Mouse (Mus musculus): ENCODE data around the gene S100a5. TPM values are rescaled to one million over a fixed set of nuclear protein-coding genes. Genes with fewer than 3 reads are reported as not detected.

S100a5 gene
- polyA plus RNA-seq, 1 experiment from 2014 or later = not detected

Other genes with a start within 250 kb of the S100a5 start
- 6.4 and 6.7 TPM in 2 replicates for gene Slc27a3, start 218.6 kb upstream of the S100a5 start, polyA plus RNA-seq (2014; fragmentation: Nextera tagmentation; extraction: Ambion mirVana)
- 34.0 and 35.2 TPM in 2 replicates for gene Ints3, start 174.9 kb upstream of the S100a5 start, polyA plus RNA-seq (2014; fragmentation: Nextera tagmentation; extraction: Ambion mirVana)
- 8.0 and 9.2 TPM in 2 replicates for gene Npr1, start 142.7 kb upstream of the S100a5 start, polyA plus RNA-seq (2014; fragmentation: Nextera tagmentation; extraction: Ambion mirVana)
- gene Ilf2, start 132.4 kb upstream of the S100a5 start, polyA plus RNA-seq (2014; fragmentation: Nextera tagmentation; extraction: Ambion mirVana) = 169 and 174 TPM in 2 replicates
- gene Snapin, start 117.5 kb upstream of the S100a5 start, polyA plus RNA-seq (2014; fragmentation: Nextera tagmentation; extraction: Ambion mirVana) = 44.9 and 46.4 TPM in 2 replicates
- gene Chtop, start 99.0 kb upstream of the S100a5 start, polyA plus RNA-seq (2014; fragmentation: Nextera tagmentation; extraction: Ambion mirVana) = 78.2 and 86.3 TPM in 2 replicates
- gene S100a1, start 94.1 kb upstream of the S100a5 start, polyA plus RNA-seq (2014; fragmentation: Nextera tagmentation; extraction: Ambion mirVana) = 16.5 and 21.9 TPM in 2 replicates
- 21.4 and 22.7 TPM in 2 replicates for gene S100a13, start 94.1 kb upstream of the S100a5 start, polyA plus RNA-seq (2014; fragmentation: Nextera tagmentation; extraction: Ambion mirVana)
- gene S100a14, start 81.7 kb upstream of the S100a5 start, polyA plus RNA-seq (2014; fragmentation: Nextera tagmentation; extraction: Ambion mirVana) = not detected in 2 replicates
- gene S100a16, start 71.3 kb upstream of the S100a5 start, polyA plus RNA-seq (2014; fragmentation: Nextera tagmentation; extraction: Ambion mirVana) = 52.5 and 58.1 TPM in 2 replicates
- gene S100a3, start 47.9 kb upstream of the S100a5 start, polyA plus RNA-seq (2014; fragmentation: Nextera tagmentation; extraction: Ambion mirVana) = not detected in 2 replicates
- not detected in 2 replicates for gene S100a2, start 18.3 kb upstream of the S100a5 start, polyA plus RNA-seq (2014; fragmentation: Nextera tagmentation; extraction: Ambion mirVana)
- gene Gm42674, start 6.6 kb upstream of the S100a5 start, polyA plus RNA-seq (2014; fragmentation: Nextera tagmentation; extraction: Ambion mirVana) = not detected in 2 replicates
- gene S100a4, start 4.8 kb upstream of the S100a5 start, polyA plus RNA-seq (2014; fragmentation: Nextera tagmentation; extraction: Ambion mirVana) = 0.69 and 0.77 TPM in 2 replicates
- 13.9 and 14.6 TPM in 2 replicates for gene S100a6, start 4.4 kb downstream of the S100a5 start, polyA plus RNA-seq (2014; fragmentation: Nextera tagmentation; extraction: Ambion mirVana)
- gene S100a7a, start 45.5 kb downstream of the S100a5 start, polyA plus RNA-seq (2014; fragmentation: Nextera tagmentation; extraction: Ambion mirVana) = not detected in 2 replicates
- 140 and 141 TPM in 2 replicates for gene S100a8, start 60.5 kb downstream of the S100a5 start, polyA plus RNA-seq (2014; fragmentation: Nextera tagmentation; extraction: Ambion mirVana)
- 93.3 and 95.1 TPM in 2 replicates for gene S100a9, start 87.2 kb downstream of the S100a5 start, polyA plus RNA-seq (2014; fragmentation: Nextera tagmentation; extraction: Ambion mirVana)
- gene Pglyrp4, start 118.4 kb downstream of the S100a5 start, polyA plus RNA-seq (2014; fragmentation: Nextera tagmentation; extraction: Ambion mirVana) = not detected in 2 replicates
- gene Gm5849, start 169.4 kb downstream of the S100a5 start, polyA plus RNA-seq (2014; fragmentation: Nextera tagmentation; extraction: Ambion mirVana) = not detected in 2 replicates

Measured in liver, embryonic 11.5 days (tissue).